Mouse (Mus musculus) urinary bladder, postnatal 25 days (tissue): ENCODE measurements at regions not wholly inside any gene's neighbourhood (a gene's known extent, or its start where the extent isn't known, plus 50 kb on each side); places are given as distances from the start of the nearest gene placed in this dataset.
A peak's percentile ranks its signal among the peaks of the same experiment; 100 is the strongest.
"Not testable (repeated sequence)": the region's sequence is repeated elsewhere in the genome, so short reads cannot be mapped to it uniquely, and the experiment has no call there.

ENCODE experiments used
- DNase-seq: peaks from one replicate; pipeline ENCODE4 v3.0.0; 2022; ENCODE audit warnings: low spot score

GRCm38 (mm10) chr8:112427721-112428389, 142.0 kb upstream of the Cntnap4 start:
- DNase-seq, result no peak

DNA sequence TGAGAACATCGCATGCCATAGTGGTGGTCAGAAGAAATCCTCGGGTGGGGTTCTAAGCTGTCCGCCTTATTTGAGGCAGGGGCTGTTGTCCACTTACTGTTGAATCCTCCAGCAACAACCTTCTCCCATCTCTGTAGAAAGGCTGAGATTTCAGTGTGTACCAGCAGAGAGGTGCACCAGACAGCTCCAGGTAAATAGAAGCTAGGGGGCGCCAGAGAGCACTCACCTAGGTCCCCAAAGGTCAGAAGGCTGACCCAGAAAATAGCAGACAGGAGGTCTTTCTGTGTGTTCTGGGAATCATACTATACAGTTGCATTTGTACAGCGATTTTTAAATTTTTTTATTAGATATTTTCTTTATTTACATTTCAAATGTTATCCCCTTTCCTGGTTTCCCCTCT, 157.9 kb upstream of the Cntnap4 start:
- no peak for DNase-seq

DNA sequence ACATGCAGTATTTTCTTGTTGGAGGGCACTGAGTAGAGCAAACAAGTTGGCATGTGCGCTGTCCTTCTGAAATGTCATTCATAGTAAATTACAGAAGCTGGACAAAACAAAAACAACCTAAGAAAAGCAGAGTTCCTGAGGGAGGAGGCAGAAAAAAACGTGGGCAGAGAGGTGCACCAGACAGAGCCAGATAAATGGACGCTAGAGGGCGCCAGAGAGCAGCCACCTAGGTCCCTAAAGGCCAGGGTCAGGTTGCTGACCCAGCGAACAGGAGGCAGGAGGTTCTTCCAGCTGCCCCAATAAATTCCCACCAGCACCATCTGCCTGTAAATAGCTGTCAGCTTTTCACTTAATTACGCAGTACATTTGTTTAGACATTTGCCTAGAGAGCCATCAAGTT, 158.6 kb upstream of the Cntnap4 start:
- DNase-seq, result peak; percentile 21

DNA sequence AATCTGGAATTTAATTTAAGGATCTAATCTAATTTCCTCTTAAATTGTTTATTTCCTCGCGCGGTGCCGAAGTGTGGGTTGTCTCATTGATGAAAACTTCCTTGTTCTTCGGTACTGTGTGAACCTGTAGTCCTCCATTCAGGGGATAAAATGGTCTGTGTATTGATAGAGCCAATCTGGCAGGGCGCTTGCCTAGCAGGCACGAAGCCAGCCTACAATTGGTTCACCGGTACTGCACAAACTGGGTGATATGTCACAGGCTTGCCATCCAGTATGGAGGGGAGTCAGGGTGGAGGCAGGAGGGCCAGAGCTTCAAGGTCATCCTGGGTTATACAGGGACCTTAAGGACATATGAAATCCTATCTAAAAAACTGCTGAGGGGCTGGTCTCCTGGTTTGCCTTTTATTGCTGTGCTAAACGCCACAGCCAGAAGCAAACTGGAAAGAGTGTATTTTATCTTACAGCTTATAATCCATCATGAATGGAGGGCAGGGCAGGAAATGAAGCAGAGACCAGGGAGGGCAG, 161.6 kb upstream of the Cntnap4 start:
- no peak for DNase-seq

GRCm38 (mm10) chr8:112404087-112404486, 165.8 kb upstream of the Cntnap4 start:
- no peak for DNase-seq

DNA sequence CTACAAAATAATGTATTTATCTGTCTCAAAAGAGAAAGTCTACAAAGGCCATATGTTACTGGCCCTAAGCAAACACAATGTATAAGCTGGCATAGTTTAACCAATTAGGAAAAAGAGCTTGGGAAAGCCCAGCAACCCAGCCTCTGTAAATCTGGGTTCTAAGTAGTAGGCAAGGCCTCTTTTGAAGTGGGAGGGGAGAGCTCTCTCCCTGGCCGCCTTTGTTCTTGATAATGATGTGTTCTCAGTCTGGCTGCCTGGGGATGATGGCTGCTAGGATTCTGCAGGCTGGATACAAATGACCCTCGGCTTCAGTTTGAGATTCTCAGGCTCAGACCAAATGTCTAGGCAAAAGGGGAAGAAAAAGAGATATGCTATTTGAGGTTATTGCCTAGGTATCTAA, 172.4 kb upstream of the Cntnap4 start:
- DNase-seq, result no peak

- no peak for DNase-seq
Measured at GRCm38 (mm10) chr8:112390108-112390507, 179.7 kb upstream of the Cntnap4 start.

GRCm38 (mm10) chr8:112348323-112348722, 221.5 kb upstream of the Cntnap4 start:
- no peak for DNase-seq

DNA sequence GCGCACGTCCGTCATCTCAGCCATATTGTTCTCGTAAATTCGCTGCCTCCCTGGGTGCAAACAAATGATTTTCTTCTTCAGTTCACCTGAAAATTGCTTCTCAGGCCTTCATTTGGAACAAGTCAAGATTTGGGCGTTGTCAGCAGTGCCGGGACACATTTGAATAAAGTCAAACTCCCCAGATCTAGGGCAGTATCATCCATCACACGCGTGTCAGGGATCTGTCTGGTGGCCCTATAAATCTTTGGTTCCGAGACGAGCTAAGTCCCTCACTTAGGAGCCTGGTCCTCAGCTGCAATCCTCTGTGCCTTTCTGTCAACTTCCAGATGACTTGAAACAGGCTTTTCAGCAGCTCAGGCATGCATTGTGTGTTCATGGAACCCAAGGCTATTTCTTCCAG, 236.7 kb upstream of the Cntnap4 start:
- no peak for DNase-seq

DNA sequence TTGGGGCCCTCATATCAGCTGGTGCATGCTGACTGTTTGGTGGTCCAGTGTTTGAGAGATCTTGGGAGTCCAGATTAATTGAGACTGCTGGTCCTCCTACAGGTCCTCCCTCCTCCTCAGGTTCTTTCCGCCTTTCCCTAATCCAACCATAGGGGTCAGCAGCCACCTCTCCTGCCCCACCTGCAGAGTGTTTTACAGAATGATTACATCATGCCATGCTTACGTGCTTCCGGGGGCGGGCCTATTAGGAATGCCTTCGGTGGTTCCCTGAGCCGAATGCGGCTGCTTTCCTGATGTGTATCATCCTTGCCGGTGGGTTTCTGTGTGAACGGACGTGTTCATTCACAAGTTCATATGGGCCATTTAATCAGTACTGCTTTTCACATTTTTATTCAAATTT, 237.8 kb upstream of the Cntnap4 start:
- no peak for DNase-seq

DNA sequence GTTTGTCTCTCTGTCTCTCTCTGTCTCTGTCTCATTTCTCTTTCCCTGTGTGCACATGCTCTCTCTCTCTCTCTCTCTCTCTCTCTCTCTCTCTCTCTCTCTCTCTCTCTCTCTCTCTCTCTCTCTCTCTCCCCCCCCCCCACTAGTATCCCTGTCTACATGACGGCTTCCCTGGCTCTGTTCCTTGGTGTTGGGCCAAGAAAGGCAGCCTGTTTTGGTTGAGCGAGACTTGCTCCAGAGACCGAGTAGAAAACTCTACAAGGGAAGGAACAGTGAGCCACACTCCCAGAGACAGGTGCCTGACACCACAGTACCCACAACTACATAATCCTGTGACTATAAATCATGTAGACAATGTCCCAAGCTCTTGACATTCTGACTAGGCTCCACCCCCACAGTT, 260.0 kb upstream of the Cntnap4 start:
- DNase-seq, result no peak

- DNase-seq, result no peak
Measured at GRCm38 (mm10) chr8:112308354-112308753, 261.5 kb upstream of the Cntnap4 start.

- no peak for DNase-seq
Measured at GRCm38 (mm10) chr8:112297021-112297420, 272.8 kb upstream of the Cntnap4 start.

DNA sequence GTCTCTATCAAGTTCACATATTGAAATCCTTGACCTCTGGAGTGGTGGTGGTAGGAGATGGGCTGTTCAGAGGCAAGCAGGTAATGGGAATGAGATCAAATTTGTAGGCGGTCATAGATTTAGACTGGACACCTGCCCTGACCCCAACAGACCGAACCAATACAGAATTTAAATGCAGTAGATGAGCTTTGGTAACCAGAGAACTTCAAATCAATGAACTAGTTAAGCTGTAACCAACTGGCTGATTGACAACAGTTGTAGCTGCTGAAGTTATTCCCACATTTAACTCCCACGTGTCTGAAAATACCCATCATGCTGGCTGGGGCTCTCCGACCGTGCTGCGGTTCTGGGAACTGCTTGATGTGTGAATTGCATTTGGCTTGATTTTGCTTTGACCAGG, 268.5 kb upstream of the Gm6793 start:
- DNase-seq, result no peak

DNA sequence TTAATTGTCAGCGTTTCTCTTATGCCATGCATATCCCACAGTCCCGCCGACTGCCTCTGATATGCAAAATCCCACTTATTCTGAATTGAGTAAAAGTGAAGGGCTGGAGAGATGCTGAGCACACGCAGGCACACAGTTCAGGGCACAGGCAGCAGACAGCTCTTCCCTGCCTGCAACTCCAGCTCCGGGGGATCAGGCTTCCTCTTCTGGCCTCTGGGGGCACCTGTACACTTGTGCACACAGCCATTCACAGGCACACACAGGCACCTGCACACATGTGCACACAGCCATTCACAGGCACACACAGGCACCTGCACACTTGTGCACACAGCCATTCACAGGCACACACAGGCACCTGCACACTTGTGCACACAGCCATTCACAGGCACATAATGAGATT, 254.8 kb upstream of the Gm6793 start:
- DNase-seq, result no peak

DNA sequence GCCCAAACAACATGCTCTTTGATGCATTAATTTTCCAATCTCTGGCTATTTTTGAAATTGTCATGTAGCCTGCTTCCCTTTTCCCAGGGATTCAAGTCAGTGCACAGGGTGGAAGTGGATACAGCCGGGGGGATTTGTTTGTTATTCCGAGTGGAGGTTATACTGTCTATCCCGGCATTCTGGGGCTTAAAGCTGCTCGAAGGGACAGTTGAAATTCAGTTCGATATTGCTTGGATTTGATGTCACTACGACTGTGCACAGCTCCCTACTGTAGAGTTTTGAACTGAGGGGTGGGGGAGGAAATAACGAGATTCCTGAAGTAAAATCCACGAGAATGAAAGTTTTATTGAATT, 254.4 kb upstream of the Gm6793 start:
- DNase-seq, result no peak

GRCm38 (mm10) chr8:112268544-112269213, 253.8 kb upstream of the Gm6793 start:
- DNase-seq, result no peak

DNA sequence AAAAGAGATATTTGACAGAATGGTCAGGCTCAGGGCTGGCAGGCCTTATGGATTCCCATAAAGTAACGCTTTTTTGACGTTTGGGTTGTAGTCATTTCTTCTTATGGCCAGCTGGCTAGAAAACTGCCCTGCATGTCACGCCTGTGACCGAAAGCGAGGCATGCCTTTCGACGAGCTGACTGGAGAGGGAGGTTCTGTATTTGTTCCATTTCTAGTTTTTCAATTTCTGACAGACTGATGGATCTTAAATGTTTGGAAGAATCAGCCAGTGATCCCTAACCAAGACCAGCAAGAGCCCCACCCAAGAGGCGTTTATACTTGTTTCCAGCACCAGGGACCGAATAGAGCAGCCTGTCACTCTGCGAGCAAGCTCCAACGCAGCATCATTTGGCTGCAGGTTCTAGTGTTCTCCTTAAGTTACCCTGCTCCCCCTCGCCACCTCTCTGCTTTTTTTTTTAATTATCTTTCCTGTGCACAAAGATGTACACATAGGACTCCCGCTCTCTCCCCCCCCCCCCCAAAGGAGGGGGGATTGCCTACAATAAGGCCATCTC, 243.2 kb upstream of the Gm6793 start:
- no peak for DNase-seq

DNA sequence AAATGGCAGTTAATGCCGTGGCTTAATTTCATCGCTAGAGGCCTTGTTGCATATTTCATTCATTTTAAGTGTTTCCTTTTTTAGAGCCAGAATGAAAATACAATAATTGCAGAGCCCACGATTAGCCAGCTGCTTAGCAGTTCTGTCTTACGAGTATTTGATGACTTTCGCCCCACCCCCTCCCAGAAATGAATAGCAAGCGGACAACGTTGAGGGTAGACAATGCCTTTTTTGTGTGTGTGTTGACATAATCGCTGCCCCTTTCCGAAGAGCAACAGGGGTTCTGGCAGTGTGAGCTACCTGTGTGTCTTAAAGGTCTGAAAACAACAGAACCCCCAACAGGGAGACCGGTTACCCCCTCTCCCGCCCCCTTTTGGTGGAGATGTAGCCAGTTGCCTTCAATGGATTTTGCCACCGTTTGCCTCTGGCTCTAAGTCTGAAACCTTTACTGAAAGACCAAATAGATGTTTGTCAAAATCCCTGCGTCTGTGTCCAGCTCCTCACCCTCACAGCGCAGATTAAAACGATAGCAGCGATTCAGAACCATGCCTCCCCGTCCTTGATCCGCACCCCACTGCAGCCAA, 242.6 kb upstream of the Gm6793 start:
- DNase-seq, result no peak

DNA sequence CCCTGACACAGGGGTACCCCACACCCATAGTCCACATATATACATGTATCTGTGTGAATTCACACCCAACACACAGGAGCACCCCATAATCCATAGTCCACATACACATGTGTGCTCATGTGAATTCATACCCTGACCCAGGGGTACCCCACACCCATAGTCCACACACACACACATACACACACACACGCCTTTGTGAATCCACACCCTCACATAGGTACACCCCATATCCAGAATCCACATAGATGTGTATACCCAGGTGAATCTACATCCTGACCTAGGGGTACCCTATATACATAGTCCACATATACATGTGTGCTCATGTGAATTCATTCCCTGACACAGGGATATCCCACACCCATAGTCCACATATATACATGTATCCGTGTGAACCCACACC, 231.8 kb upstream of the Gm6793 start:
- DNase-seq, result not testable (repeated sequence)

DNA sequence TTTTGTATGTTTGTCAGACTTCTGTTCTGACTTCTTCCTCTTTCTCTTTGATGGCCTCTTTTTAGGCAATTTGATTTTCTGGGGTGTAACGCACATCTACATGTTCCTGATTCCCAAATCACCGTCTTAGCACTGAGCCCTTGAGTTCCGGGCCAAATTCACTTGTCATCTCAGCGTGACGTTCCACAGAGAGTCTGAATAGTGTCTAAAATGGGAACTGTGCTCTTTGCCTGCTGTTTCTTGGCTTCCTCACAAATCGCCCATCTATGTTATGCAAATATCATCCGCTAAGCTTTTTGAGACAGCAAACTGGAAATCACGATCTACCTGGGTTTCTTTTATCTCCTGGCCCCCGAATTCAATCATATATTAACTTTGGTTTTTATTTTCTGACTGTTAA, 223.8 kb upstream of the Gm6793 start:
- DNase-seq, result no peak

- DNase-seq, result not testable (repeated sequence)
Measured at GRCm38 (mm10) chr8:112236751-112237150, 221.9 kb upstream of the Gm6793 start.

DNA sequence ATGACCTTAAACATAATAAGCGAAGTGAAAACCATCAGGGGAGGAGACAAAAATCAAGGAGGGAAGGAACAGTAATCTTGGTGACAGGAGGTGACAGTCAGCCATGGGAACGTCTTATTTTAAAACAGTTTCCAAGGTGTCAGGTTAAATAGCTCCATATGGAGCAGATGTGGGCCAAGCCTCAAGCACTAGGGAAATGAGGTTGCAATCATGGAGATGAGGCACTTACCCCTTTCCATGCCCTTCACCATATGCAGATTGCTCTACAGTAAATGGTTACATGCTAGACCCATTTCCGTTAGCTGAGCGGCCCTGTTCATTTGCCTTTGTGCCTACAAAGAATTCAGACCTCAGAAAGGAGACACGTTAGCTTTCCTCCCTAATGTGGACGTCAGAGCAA, 204.8 kb upstream of the Gm6793 start:
- no peak for DNase-seq
